Mouse (Mus musculus): Measurements from ENCODE around the gene Rec8. TPM values are rescaled to one million over a fixed set of nuclear protein-coding genes. Genes with fewer than 3 reads are reported as not detected.

Gene Rec8
- polyA plus RNA-seq, 1 experiment from 2014 or later: 4.8 TPM

DNA sequence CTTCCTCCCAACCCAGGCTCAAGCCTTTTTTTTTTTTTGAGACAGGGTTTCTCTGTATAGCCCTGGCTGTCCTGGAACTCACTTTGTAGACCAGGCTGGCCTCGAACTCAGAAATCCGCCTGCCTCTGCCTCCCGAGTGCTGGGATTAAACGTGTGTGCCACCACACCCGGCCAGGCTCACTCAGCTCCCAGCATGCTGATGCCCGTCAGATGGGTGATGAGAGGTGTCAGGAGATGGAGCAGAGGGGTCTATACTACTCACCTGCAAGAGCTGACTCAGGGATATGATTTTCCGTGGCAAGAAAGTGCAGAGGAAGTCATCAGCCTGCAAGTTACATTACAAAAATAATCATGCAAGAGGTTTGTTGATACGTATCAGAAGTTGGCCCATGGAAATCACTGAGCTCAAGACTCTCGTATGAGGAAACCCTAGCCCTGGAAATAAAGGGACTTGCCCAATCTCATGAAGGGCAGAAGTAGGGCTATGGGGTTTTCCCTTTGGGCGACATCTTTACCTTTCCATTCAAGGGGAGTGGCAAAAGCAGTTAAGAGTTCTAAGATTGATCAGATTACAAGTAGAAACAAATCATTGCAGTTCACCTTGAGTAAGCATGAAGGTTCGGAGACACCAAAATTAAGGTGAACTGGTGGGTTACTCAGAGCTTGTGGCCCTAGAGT, 27.9 kb upstream of the Rec8 start:
- H3K27me3 ChIP-seq (ENCODE audit: control insufficient read depth, insufficient read depth, low read length): no peaks in the 10 kb centered on the region
- 75% methylated on average over 11 of the region's 11 CpGs for WGBS
- H3K4me1 ChIP-seq (ENCODE audit: control insufficient read depth, insufficient read depth, low read length): peaks cover 25% of the 10 kb centered on the region
- H3K4me2 ChIP-seq (ENCODE audit: low read depth, low read length): peak overlapping the region; percentile 76
- H3K4me3 ChIP-seq (ENCODE audit: low read length): peak overlapping the region; percentile 91
- peak overlapping the region; percentile 97 for H3K27ac ChIP-seq (ENCODE audit: low read length)
- H3K36me3 ChIP-seq (ENCODE audit: control insufficient read depth, insufficient read depth): peaks cover 18% of the 10 kb centered on the region
- H3K9me3 ChIP-seq (replicated peaks; ENCODE audit: control insufficient read depth, low read length): no peaks in the 10 kb centered on the region
- ATAC-seq (replicated peaks; ENCODE audit: extremely low read depth, insufficient read depth, low FRiP score): no peak
- peak overlapping the region; percentile 83 for H3K9ac ChIP-seq (ENCODE audit: low read length)

DNA sequence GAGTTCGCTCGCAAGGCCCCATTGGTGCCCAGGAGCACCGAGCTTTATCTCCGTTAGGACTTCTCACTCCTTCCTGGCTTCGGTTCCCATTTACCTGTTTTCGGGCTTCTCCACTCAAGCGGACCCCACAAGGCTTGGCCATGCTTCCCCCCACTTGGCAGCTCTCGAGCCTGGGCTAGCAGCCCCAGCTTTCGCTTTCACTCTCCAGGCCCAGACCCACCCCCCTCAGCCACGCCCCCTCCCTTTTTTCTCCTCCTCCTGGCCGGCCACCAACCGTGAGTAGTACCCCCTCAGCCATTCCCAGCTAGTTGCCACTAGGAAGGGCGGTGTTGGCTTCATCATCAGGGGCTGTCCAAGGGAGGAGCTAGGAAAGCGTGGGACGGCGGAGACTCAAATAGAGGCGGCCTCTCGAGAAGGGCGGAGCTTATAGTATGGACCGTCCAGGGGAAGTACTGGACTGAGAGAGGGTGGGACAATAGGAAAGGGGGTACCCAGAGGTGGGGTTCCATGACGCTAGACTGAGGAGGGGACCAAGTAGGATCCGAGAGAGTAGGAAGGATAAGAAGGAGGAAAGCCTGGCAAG, 27.0 kb upstream of the Rec8 start, which contains the start of gene Psme2:
Gene Psme2, minus strand, starts transcription at position 366 of the 583 bp plus-strand sequence.
- peak within 1 kb of the TSS; percentile 76 for H3K4me2 ChIP-seq (ENCODE audit: low read depth, low read length)
- H3K36me3 ChIP-seq (ENCODE audit: control insufficient read depth, insufficient read depth): peaks cover 27% of the 10 kb centered on the region
- no peaks in the 10 kb centered on the region for H3K27me3 ChIP-seq (ENCODE audit: control insufficient read depth, insufficient read depth, low read length)
- ATAC-seq (replicated peaks; ENCODE audit: extremely low read depth, insufficient read depth, low FRiP score): peak; percentile 94
- H3K9me3 ChIP-seq (replicated peaks; ENCODE audit: control insufficient read depth, low read length): no peaks in the 10 kb centered on the region
- peaks cover 19% of the 10 kb centered on the region for H3K4me1 ChIP-seq (ENCODE audit: control insufficient read depth, insufficient read depth, low read length)
- H3K9ac ChIP-seq (ENCODE audit: low read length): peak within 1 kb of the TSS; percentile 93
- 1% methylated on average over 22 of the region's 22 CpGs for WGBS
- peak within 1 kb of the TSS; percentile 91 for H3K4me3 ChIP-seq (ENCODE audit: low read length)
- peak within 1 kb of the TSS; percentile 97 for H3K27ac ChIP-seq (ENCODE audit: low read length)

DNA sequence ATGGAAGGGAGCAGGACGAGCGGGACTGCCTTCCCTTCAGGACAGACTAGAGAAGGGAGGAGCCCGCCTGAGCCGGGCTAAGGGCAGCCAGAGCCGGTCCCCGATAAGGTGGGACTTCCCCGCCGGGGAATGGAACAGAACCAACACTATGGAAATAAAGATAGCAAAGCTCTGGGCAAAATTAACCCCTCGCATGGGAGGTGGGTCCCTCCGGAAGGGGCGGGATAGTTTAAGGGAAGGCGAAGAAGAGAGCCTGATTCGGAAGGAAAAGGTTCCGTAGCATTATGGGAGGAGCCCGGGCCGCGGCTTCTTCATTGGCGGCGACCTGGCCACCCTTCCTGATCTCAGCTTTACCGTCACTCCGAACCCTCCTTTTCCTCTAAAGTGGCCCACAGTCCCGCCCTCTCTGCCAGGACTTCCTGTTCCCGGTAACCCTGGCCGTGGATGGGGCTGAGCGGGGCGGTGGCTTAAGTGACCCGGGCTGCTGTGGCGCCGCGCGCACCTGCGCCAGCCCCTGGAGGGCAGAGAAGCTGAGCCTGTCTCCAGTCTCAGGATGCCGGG, 26.4 kb upstream of the Rec8 start, which contains the start of gene Rnf31:
Gene Rnf31, plus strand, starts transcription at position 378 of the 561 bp plus-strand sequence.
- peak; percentile 89 for ATAC-seq (replicated peaks; ENCODE audit: extremely low read depth, insufficient read depth, low FRiP score)
- peaks cover 19% of the 10 kb centered on the region for H3K4me1 ChIP-seq (ENCODE audit: control insufficient read depth, insufficient read depth, low read length)
- under 1% methylated on average over 33 of the region's 33 CpGs for WGBS
- no peaks in the 10 kb centered on the region for H3K27me3 ChIP-seq (ENCODE audit: control insufficient read depth, insufficient read depth, low read length)
- H3K9ac ChIP-seq (ENCODE audit: low read length): peak within 1 kb of the TSS; percentile 93
- peak within 1 kb of the TSS; percentile 91 for H3K4me3 ChIP-seq (ENCODE audit: low read length)
- H3K9me3 ChIP-seq (replicated peaks; ENCODE audit: control insufficient read depth, low read length): no peaks in the 10 kb centered on the region
- H3K36me3 ChIP-seq (ENCODE audit: control insufficient read depth, insufficient read depth): peaks cover 33% of the 10 kb centered on the region
- H3K27ac ChIP-seq (ENCODE audit: low read length): peak within 1 kb of the TSS; percentile 97
- peak within 1 kb of the TSS; percentile 76 for H3K4me2 ChIP-seq (ENCODE audit: low read depth, low read length)

GRCm38 (mm10) chr14:55592226-55592625, 25.6 kb upstream of the Rec8 start:
- no peak for ATAC-seq (replicated peaks; ENCODE audit: extremely low read depth, insufficient read depth, low FRiP score)
- 3% methylated on average over 16 of the region's 16 CpGs for WGBS
- H3K36me3 ChIP-seq (ENCODE audit: control insufficient read depth, insufficient read depth): peaks cover 36% of the 10 kb centered on the region

DNA sequence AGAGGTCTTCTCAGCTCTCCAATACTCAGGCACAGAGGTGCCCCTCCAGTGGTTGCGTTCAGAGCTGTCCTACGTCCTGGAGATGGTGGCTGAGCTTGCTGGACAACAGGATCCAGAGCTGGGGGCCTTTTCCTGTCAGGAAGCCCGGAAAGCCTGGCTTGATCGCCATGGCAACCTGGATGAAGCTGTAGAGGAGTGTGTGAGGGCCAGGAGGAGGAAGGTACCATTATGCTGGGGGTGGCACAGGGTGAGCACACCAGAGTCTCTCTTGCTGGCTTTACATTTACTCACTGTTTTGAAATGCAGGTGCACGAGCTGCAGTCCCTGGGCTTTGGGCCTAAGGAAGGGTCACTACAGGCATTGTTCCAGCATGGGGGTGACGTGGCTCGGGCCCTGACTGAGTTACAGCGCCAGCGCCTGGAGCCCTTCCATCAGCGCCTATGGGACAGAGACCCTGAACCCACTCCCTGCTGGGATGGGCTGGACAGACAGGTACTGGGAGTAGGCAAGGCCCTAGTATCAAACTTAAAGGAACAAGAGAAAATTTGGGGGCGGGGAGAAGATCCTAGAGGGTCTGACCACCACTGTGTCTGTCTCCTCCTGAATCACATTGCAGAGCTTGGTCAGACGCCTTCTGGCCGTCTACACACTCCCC, 21.7 kb upstream of the Rec8 start:
- WGBS: 76% methylated on average over 13 of the region's 13 CpGs
- no peaks in the 10 kb centered on the region for H3K27me3 ChIP-seq (ENCODE audit: control insufficient read depth, insufficient read depth, low read length)
- no peak overlapping the region for H3K27ac ChIP-seq (ENCODE audit: low read length)
- H3K9me3 ChIP-seq (replicated peaks; ENCODE audit: control insufficient read depth, low read length): no peaks in the 10 kb centered on the region
- no peak overlapping the region for H3K9ac ChIP-seq (ENCODE audit: low read length)
- peaks cover 13% of the 10 kb centered on the region for H3K4me1 ChIP-seq (ENCODE audit: control insufficient read depth, insufficient read depth, low read length)
- H3K4me3 ChIP-seq (ENCODE audit: low read length): no peak overlapping the region
- H3K36me3 ChIP-seq (ENCODE audit: control insufficient read depth, insufficient read depth): peaks cover 57% of the 10 kb centered on the region
- H3K4me2 ChIP-seq (ENCODE audit: low read depth, low read length): no peak overlapping the region
- ATAC-seq (replicated peaks; ENCODE audit: extremely low read depth, insufficient read depth, low FRiP score): no peak

More at GRCm38 (mm10) chr14:55592226-55592625, 25.6 kb upstream of the Rec8 start:
- Histone ChIP-seq H3K4me2 (ENCODE audit: low read depth, low read length) (peak overlapping the region; percentile 76), H3K4me3 (ENCODE audit: low read length) (peak overlapping the region; percentile 91), H3K27me3 (ENCODE audit: control insufficient read depth, insufficient read depth, low read length) (no peaks in the 10 kb centered on the region), H3K27ac (ENCODE audit: low read length) (peak overlapping the region; percentile 88), H3K9me3 (replicated peaks; ENCODE audit: control insufficient read depth, low read length) (no peaks in the 10 kb centered on the region), H3K4me1 (ENCODE audit: control insufficient read depth, insufficient read depth, low read length) (peaks cover 19% of the 10 kb centered on the region), H3K9ac (ENCODE audit: low read length) (peak overlapping the region; percentile 93)

GRCm38 (mm10) chr14:55598521-55599390, 19.1 kb upstream of the Rec8 start:
- ATAC-seq (replicated peaks; ENCODE audit: extremely low read depth, insufficient read depth, low FRiP score): no peak
- H3K36me3 ChIP-seq (ENCODE audit: control insufficient read depth, insufficient read depth): peaks cover 67% of the 10 kb centered on the region
- WGBS: 94% methylated on average over 21 of the region's 21 CpGs

GRCm38 (mm10) chr14:55603271-55603632, 14.6 kb upstream of the Rec8 start, which contains the start of gene Irf9:
Gene Irf9, plus strand, starts transcription at chr14:55603571.
- peak within 1 kb of the TSS; percentile 76 for H3K9ac ChIP-seq (ENCODE audit: low read length)
- peak within 1 kb of the TSS; percentile 88 for H3K27ac ChIP-seq (ENCODE audit: low read length)
- ATAC-seq (replicated peaks; ENCODE audit: extremely low read depth, insufficient read depth, low FRiP score): no peak
- H3K9me3 ChIP-seq (replicated peaks; ENCODE audit: control insufficient read depth, low read length): no peaks in the 10 kb centered on the region
- H3K4me1 ChIP-seq (ENCODE audit: control insufficient read depth, insufficient read depth, low read length): peaks cover 5% of the 10 kb centered on the region
- H3K36me3 ChIP-seq (ENCODE audit: control insufficient read depth, insufficient read depth): peaks cover 54% of the 10 kb centered on the region
- peak within 1 kb of the TSS; percentile 62 for H3K4me3 ChIP-seq (ENCODE audit: low read length)
- H3K4me2 ChIP-seq (ENCODE audit: low read depth, low read length): peak within 1 kb of the TSS; percentile 80
- H3K27me3 ChIP-seq (ENCODE audit: control insufficient read depth, insufficient read depth, low read length): no peaks in the 10 kb centered on the region
- WGBS: 88% methylated on average over 7 of the region's 7 CpGs

More at GRCm38 (mm10) chr14:55598521-55599390, 19.1 kb upstream of the Rec8 start:
- no peak overlapping the region for H3K4me2 ChIP-seq (ENCODE audit: low read depth, low read length)
- no peaks in the 10 kb centered on the region for H3K9me3 ChIP-seq (replicated peaks; ENCODE audit: control insufficient read depth, low read length)
- no peak overlapping the region for H3K27ac ChIP-seq (ENCODE audit: low read length)
- no peaks in the 10 kb centered on the region for H3K27me3 ChIP-seq (ENCODE audit: control insufficient read depth, insufficient read depth, low read length)
- no peak overlapping the region for H3K9ac ChIP-seq (ENCODE audit: low read length)
- no peak overlapping the region for H3K4me3 ChIP-seq (ENCODE audit: low read length)
- no peaks in the 10 kb centered on the region for H3K4me1 ChIP-seq (ENCODE audit: control insufficient read depth, insufficient read depth, low read length)
